Mouse (Mus musculus): Measurements from ENCODE around the gene Dbp. TPM values are rescaled to one million over a fixed set of nuclear protein-coding genes. Genes with fewer than 3 reads are reported as not detected.

Gene Dbp
- total RNA-seq (2012; rRNA removed) (7.9 and 8.5 TPM in 2 replicates), total RNA-seq (2014; rRNA removed) (11.0 and 12.4 TPM in 2 replicates), polyA plus RNA-seq (2012; ENCODE audit: insufficient read length, low read depth) (7.2 and 10.4 TPM in 2 replicates)

- no peak for TF ChIP-seq IRF4 (IDR thresholded peaks at IDR 0.05; ENCODE audit: low read depth, low read length)
- TF ChIP-seq NELFE (IDR thresholded peaks at IDR 0.05; ENCODE audit: low read depth, low read length), result no peak
- TF ChIP-seq MYC (IDR thresholded peaks at IDR 0.05; ENCODE audit: low read depth, low read length), result peak; percentile 99
- TF ChIP-seq ZMIZ1 (IDR thresholded peaks at IDR 0.05; ENCODE audit: low read depth, low read length), result no peak
- peak; percentile 58 for TF ChIP-seq ELF1 (IDR thresholded peaks at IDR 0.05; ENCODE audit: low read depth, low read length)
- peak; percentile 98 for TF ChIP-seq MAX (IDR thresholded peaks at IDR 0.05; ENCODE audit: low read length)
- TF ChIP-seq HCFC1 (IDR thresholded peaks at IDR 0.05; ENCODE audit: low read depth, low read length), result peak; percentile 75
- TF ChIP-seq CHD2 (IDR thresholded peaks at IDR 0.05; ENCODE audit: low read length), result peak; percentile 82
- peak; percentile 88 for TF ChIP-seq ZNF384 (IDR thresholded peaks at IDR 0.05; ENCODE audit: low read depth, low read length)
- 0 out of 2 replicates have a peak, but pooled peaks have one; percentile 15 for TF ChIP-seq TCF12 (IDR thresholded peaks at IDR 0.05; ENCODE audit: low read depth, low read length)
- TF ChIP-seq JUND (conservative IDR thresholded peaks at IDR 0.05; ENCODE audit: low read depth, low read length), result no peak
- TF ChIP-seq NRF1 (IDR thresholded peaks at IDR 0.05; ENCODE audit: low read depth, low read length), result peak; percentile 31; the same call in 1 of the 2 replicates
- TF ChIP-seq ZKSCAN1 (IDR thresholded peaks at IDR 0.05; ENCODE audit: borderline replicate concordance, low read depth, low read length), result no peak
- TF ChIP-seq EP300 (IDR thresholded peaks at IDR 0.05; ENCODE audit: low read length), result no peak
- no peak for TF ChIP-seq POLR2AphosphoS2 (IDR thresholded peaks at IDR 0.05; ENCODE audit: low read depth, low read length)
- no peak for TF ChIP-seq RCOR1 (conservative IDR thresholded peaks at IDR 0.05; ENCODE audit: low read depth, low read length)
- TF ChIP-seq MXI1 (IDR thresholded peaks at IDR 0.05; ENCODE audit: low read depth, low read length), result peak; percentile 87
- TF ChIP-seq GABPA (IDR thresholded peaks at IDR 0.05; ENCODE audit: insufficient replicate concordance, low read depth, low read length), result no peak
- no peak for TF ChIP-seq KAT2A (IDR thresholded peaks at IDR 0.05; ENCODE audit: insufficient replicate concordance, low read length)
- peak; percentile 78; the same call in 1 of the 2 replicates for TF ChIP-seq SIN3A (IDR thresholded peaks at IDR 0.05; ENCODE audit: low read length)
- no peak for TF ChIP-seq ZC3H11A (IDR thresholded peaks at IDR 0.05; ENCODE audit: low read depth, low read length)
- TF ChIP-seq JUN (IDR thresholded peaks at IDR 0.05; ENCODE audit: insufficient read depth, low read depth, low read length), result no peak
- no peak for TF ChIP-seq MAFK (IDR thresholded peaks at IDR 0.05; ENCODE audit: insufficient replicate concordance, low read length)
- peak; percentile 76 for TF ChIP-seq USF1 (IDR thresholded peaks at IDR 0.05; ENCODE audit: low read depth, low read length)
- TF ChIP-seq MEF2A (IDR thresholded peaks at IDR 0.05; ENCODE audit: borderline replicate concordance, low read depth, low read length), result no peak
- no peak for TF ChIP-seq SMC3 (IDR thresholded peaks at IDR 0.05; ENCODE audit: low read depth, low read length)
- TF ChIP-seq TBP (conservative IDR thresholded peaks at IDR 0.05; ENCODE audit: low read depth, low read length), result no peak
- no peak for TF ChIP-seq UBTF (IDR thresholded peaks at IDR 0.05; ENCODE audit: low read depth, low read length)
- TF ChIP-seq MAZ (IDR thresholded peaks at IDR 0.05; ENCODE audit: low read depth, low read length), result peak; percentile 98
- 0 out of 2 replicates have a peak, but pooled peaks have one; percentile 5 for TF ChIP-seq E2F4 (IDR thresholded peaks at IDR 0.05; ENCODE audit: insufficient replicate concordance, low read depth, low read length)
- TF ChIP-seq RAD21 (IDR thresholded peaks at IDR 0.05; ENCODE audit: low read depth, low read length), result no peak
- peak; percentile 90 for TF ChIP-seq BHLHE40 (IDR thresholded peaks at IDR 0.05; ENCODE audit: low read depth, low read length)
- TF ChIP-seq CTCF (conservative IDR thresholded peaks at IDR 0.05 in 1 of 2, IDR thresholded peaks at IDR 0.05 in 1 of 2; ENCODE audit: low read depth in 2 of 2, low read length in 2 of 2), result no peak
- TF ChIP-seq PAX5 (IDR thresholded peaks at IDR 0.05; ENCODE audit: low read length), result no peak
- TF ChIP-seq POLR2A (IDR thresholded peaks at IDR 0.05; ENCODE audit: low read depth, low read length), result no peak
- TF ChIP-seq CHD1 (IDR thresholded peaks at IDR 0.05; ENCODE audit: low read depth, low read length), result no peak
- TF ChIP-seq USF2 (conservative IDR thresholded peaks at IDR 0.05; ENCODE audit: low read depth, low read length), result peak; percentile 57
- TF ChIP-seq ETS1 (conservative IDR thresholded peaks at IDR 0.05; ENCODE audit: low read depth, low read length), result peak; percentile 3; the same call in 1 of the 2 replicates
- peaks cover 3 to 64% of the 10 kb centered on the region in 2 experiments; a peak in 3 of 4 replicates for H3K4me1 ChIP-seq (ENCODE audit: control insufficient read depth in 1 of 2, insufficient read depth in 2 of 2)
Observed at GRCm38 (mm10) chr7:45704730-45705442, at the start of gene Dbp. Gene Dbp, plus strand, starts transcription at chr7:45705088.

More at GRCm38 (mm10) chr7:45704730-45705442, at the start of gene Dbp:
- dilution Hi-C loops (cut with MboI; ENCODE audit: extremely low pct_ligation_motif_present, extremely low pct_unique_long_range_greater_than_20kb, low sequenced_read_pairs) (no loop called here), in situ Hi-C loops (cut with MboI; ENCODE audit: low pct_ligation_motif_present, low pct_unique_long_range_greater_than_20kb, low sequenced_read_pairs) (no loop called here)
- H3K36me3 ChIP-seq (replicated peaks in 1 of 2; ENCODE audit: control insufficient read depth in 1 of 2, insufficient read depth in 1 of 2, low read length in 1 of 2), result peaks cover 0 to 12% of the 10 kb centered on the region in 2 experiments
- H3K9me3 ChIP-seq (replicated peaks; ENCODE audit: low read length), result no peaks in the 10 kb centered on the region
- peak within 1 kb of the TSS; percentile 65 to 77 (median 73) for H3K4me3 ChIP-seq (replicated peaks in 1 of 3; ENCODE audit: low read depth in 2 of 3, low read length in 2 of 3, poor library complexity in 1 of 3)
- H3K4me2 ChIP-seq (ENCODE audit: insufficient read depth, low read depth, poor library complexity, severe bottlenecking), result peak within 1 kb of the TSS; percentile 99
- peak within 1 kb of the TSS; percentile 66 for H3K27ac ChIP-seq (ENCODE audit: insufficient read depth, low read depth)
- H3K27me3 ChIP-seq (replicated peaks), result no peaks in the 10 kb centered on the region
- peak within 1 kb of the TSS; percentile 74 for H3K9ac ChIP-seq (ENCODE audit: insufficient read depth, low read depth)
- H3K79me2 ChIP-seq (replicated peaks; ENCODE audit: control insufficient read depth, extremely low read depth, insufficient read depth, poor library complexity, severe bottlenecking), result no peaks in the 10 kb centered on the region
- DNase-seq (ENCODE audit: extremely low read depth), result peak; percentile 100
